Mouse (Mus musculus) olfactory bulb, adult 2 months (tissue): ENCODE data around the gene Pgpep1. TPM values are rescaled to one million over a fixed set of nuclear protein-coding genes. Genes with fewer than 3 reads are reported as not detected.
A peak's percentile ranks its signal among the peaks of the same experiment; 100 is the strongest.

Experiments
- H3K27ac ChIP-seq: fragments of 200-500 bp; 2 replicates; pipeline ENCODE4 v1.5.1; 2012; ENCODE audit warnings: low read depth, low read length; ENCODE audit not compliant: insufficient read depth
- H3K4me1 ChIP-seq: fragments of 200-500 bp; 2 replicates; pipeline ENCODE4 v1.6.1; 2012; ENCODE audit warnings: low read length; ENCODE audit not compliant: control insufficient read depth, insufficient read depth
- H3K4me3 ChIP-seq: fragments of 200-500 bp; 2 replicates; pipeline ENCODE4 v1.5.1; 2012; ENCODE audit warnings: mild to moderate bottlenecking, low read depth, low read length, moderate library complexity; ENCODE audit not compliant: insufficient read depth
- CTCF ChIP-seq: fragments of 200-500 bp; IDR thresholded peaks from 2 replicates; pipeline ENCODE4 v1.5.1; 2012; ENCODE audit warnings: low read depth, mild to moderate bottlenecking, low read length, moderate library complexity; ENCODE audit not compliant: insufficient read depth
- POLR2A ChIP-seq: fragments of 200-500 bp; IDR thresholded peaks from 2 replicates; pipeline ENCODE4 v1.6.1; 2012; ENCODE audit warnings: mild to moderate bottlenecking, low read depth, low read length, moderate library complexity; ENCODE audit not compliant: insufficient read depth
- WGBS: fragments of 180-500 bp; shearing (Covaris S2); methylation state at CpG from one replicate; pipeline ENCODE4 v1.1.7; 2018; 5-methylcytosine and 5-hydroxymethylcytosine counted together
- polyA plus RNA-seq: library from polyadenylated mRNA; stranded (reverse); fragments of >200 nt; gene quantifications from 2 replicates; pipeline ENCODE4 v1.2.4, GENCODE M21; 2012; ENCODE audit warnings: low replicate concordance; ENCODE audit not compliant: missing spikeins, insufficient read depth, insufficient read length

The Pgpep1 gene
- polyA plus RNA-seq, 1 experiment: not detected

- TF ChIP-seq POLR2A (no peak), CTCF (no peak)
- Histone ChIP-seq H3K4me1 (peaks cover 17% of the 10 kb centered on the region), H3K4me3 (no peak overlapping the region), H3K27ac (no peak overlapping the region)
- 58% methylated on average over 10 of the region's 10 CpGs for WGBS
Observed at GRCm38 (mm10) chr8:70671615-70672324, 11.6 kb upstream of the Pgpep1 start.

GRCm38 (mm10) chr8:70667071-70667470 lies 6.9 kb upstream of the Pgpep1 start:
- TF ChIP-seq POLR2A (no peak), CTCF (no peak)
- H3K4me1 ChIP-seq: no peaks in the 10 kb centered on the region; the same call in 1 of the 2 replicates
- WGBS: 51% methylated on average over 5 of the region's 5 CpGs
- H3K27ac ChIP-seq: no peak overlapping the region
- H3K4me3 ChIP-seq: no peak overlapping the region

GRCm38 (mm10) chr8:70665599-70665998 lies 5.4 kb upstream of the Pgpep1 start:
- TF ChIP-seq POLR2A: no peak
- no peak for TF ChIP-seq CTCF
- H3K27ac ChIP-seq: no peak overlapping the region
- no peak overlapping the region for H3K4me3 ChIP-seq
- H3K4me1 ChIP-seq: no peaks in the 10 kb centered on the region
- 83% methylated on average over 2 of the region's 2 CpGs for WGBS

- H3K4me3 ChIP-seq: no peak overlapping the region
- 80% methylated on average over 3 of the region's 3 CpGs for WGBS
- TF ChIP-seq POLR2A (no peak), CTCF (no peak)
- H3K27ac ChIP-seq: no peak overlapping the region
- peaks cover 9% of the 10 kb centered on the region for H3K4me1 ChIP-seq
Observed at GRCm38 (mm10) chr8:70664631-70665030, 4.4 kb upstream of the Pgpep1 start.

- peaks cover 14% of the 10 kb centered on the region for H3K4me1 ChIP-seq
- no peak overlapping the region for H3K4me3 ChIP-seq
- no peak for TF ChIP-seq CTCF
- no peak for TF ChIP-seq POLR2A
- 39% methylated on average over 4 of the region's 4 CpGs for WGBS
- no peak overlapping the region for H3K27ac ChIP-seq
Observed at GRCm38 (mm10) chr8:70663691-70664090, 3.5 kb upstream of the Pgpep1 start.

- H3K27ac ChIP-seq: no peak overlapping the region
- WGBS: 1% methylated on average over 44 of the region's 44 CpGs
- peaks cover 18% of the 10 kb centered on the region for H3K4me1 ChIP-seq
- peak overlapping the region; percentile 78 for H3K4me3 ChIP-seq
- TF ChIP-seq POLR2A (no peak), CTCF (no peak)
Observed at GRCm38 (mm10) chr8:70659604-70660272, 450 bp downstream of the Pgpep1 start.

GRCm38 (mm10) chr8:70658897-70659603 lies 1.1 kb downstream of the Pgpep1 start:
- 1% methylated on average over 31 of the region's 31 CpGs for WGBS
- no peak overlapping the region for H3K27ac ChIP-seq
- peaks cover 18% of the 10 kb centered on the region for H3K4me1 ChIP-seq
- TF ChIP-seq POLR2A (no peak), CTCF (peak; percentile 13; the same call in 1 of the 2 replicates)
- H3K4me3 ChIP-seq: peak overlapping the region; percentile 78

- WGBS: 87% methylated on average over 2 of the region's 2 CpGs
- Histone ChIP-seq H3K4me3 (no peak overlapping the region), H3K4me1 (peaks cover 18% of the 10 kb centered on the region), H3K27ac (no peak overlapping the region)
- no peak for TF ChIP-seq POLR2A
- no peak for TF ChIP-seq CTCF
Observed at GRCm38 (mm10) chr8:70657739-70658138, 2.4 kb downstream of the Pgpep1 start.

- Histone ChIP-seq H3K27ac (no peak overlapping the region), H3K4me1 (peaks cover 18% of the 10 kb centered on the region), H3K4me3 (no peak overlapping the region)
- TF ChIP-seq CTCF (no peak), POLR2A (no peak)
- WGBS: 96% methylated on average over 3 of the region's 3 CpGs
Observed at GRCm38 (mm10) chr8:70657214-70657613, 3.0 kb downstream of the Pgpep1 start.
